Mouse (Mus musculus) liver, embryonic 14.5 days (tissue): ENCODE data around the gene Nisch. TPM values are rescaled to one million over a fixed set of nuclear protein-coding genes. Genes with fewer than 3 reads are reported as not detected.
A peak's percentile ranks its signal among the peaks of the same experiment; 100 is the strongest.

Experiments used
- ATAC-seq: fragments of 200-750 bp; cut with Nextera tagmentation; 2 replicates; pipeline ENCODE4 v1.8.0; 2017; ENCODE audit warnings: moderate number of reproducible peaks, mild to moderate bottlenecking, moderate library complexity; ENCODE audit not compliant: insufficient read depth
- DNase-seq, 3 experiments: peaks; one replicate each; pipeline ENCODE4 v3.0.0-alpha.2; 2012 to 2013; ENCODE audit warnings: low read depth in 3 of 3, low spot score in 3 of 3
- H3K27ac ChIP-seq: fragments of 300-500 bp; sonication (generic); 2 replicates; pipeline ENCODE4 v1.5.1; 2014; ENCODE audit warnings: moderate library complexity, mild to moderate bottlenecking, control low read depth, inconsistent platforms
- H3K27me3 ChIP-seq: fragments of 300-500 bp; sonication (generic); 2 replicates; pipeline ENCODE4 v1.6.1; 2014; ENCODE audit warnings: mild to moderate bottlenecking, low read length, moderate library complexity; ENCODE audit not compliant: control insufficient read depth, insufficient read depth
- H3K36me3 ChIP-seq: fragments of 300-500 bp; sonication (generic); replicated peaks from 2 replicates; pipeline ENCODE4 v1.6.1; 2014; ENCODE audit warnings: low read depth; ENCODE audit not compliant: control insufficient read depth, insufficient read depth
- H3K4me1 ChIP-seq, 2 experiments: fragments of 200-500 bp in 1 of 2; fragments of 300-500 bp in 1 of 2; sonication (generic) in 1 of 2; replicated peaks; 2 replicates each; pipeline ENCODE4 v1.6.1; 2012 to 2014; ENCODE audit warnings: antibody characterized with exemption in 1 of 2, inconsistent platforms in 1 of 2, low read length in 1 of 2; ENCODE audit not compliant: control insufficient read depth in 2 of 2, insufficient read depth in 2 of 2
- H3K4me2 ChIP-seq: fragments of 300-500 bp; sonication (generic); 2 replicates; pipeline ENCODE4 v1.6.1; 2014; ENCODE audit warnings: low read depth, mild to moderate bottlenecking, control low read depth, moderate library complexity
- H3K4me3 ChIP-seq, 2 experiments: fragments of 200-500 bp in 1 of 2; fragments of 300-500 bp in 1 of 2; sonication (generic) in 1 of 2; 2 replicates each; pipeline ENCODE4 v1.5.1; 2012 to 2014; ENCODE audit warnings: low read depth in 2 of 2, low read length in 2 of 2, mild to moderate bottlenecking in 2 of 2, control low read depth in 1 of 2, inconsistent platforms in 1 of 2, moderate library complexity in 1 of 2; ENCODE audit not compliant: insufficient read depth in 1 of 2
- H3K9ac ChIP-seq: fragments of 300-500 bp; sonication (generic); replicated peaks from 2 replicates; pipeline ENCODE4 v1.6.1; 2014; ENCODE audit warnings: mild to moderate bottlenecking, control low read depth, moderate library complexity
- H3K9me3 ChIP-seq: fragments of 300-500 bp; sonication (generic); 2 replicates; pipeline ENCODE4 v1.6.1; 2016; ENCODE audit warnings: low read length, mixed read lengths; ENCODE audit not compliant: control insufficient read depth
- CTCF ChIP-seq: IDR thresholded peaks from 2 replicates; pipeline ENCODE4 v1.5.1; 2016; ENCODE audit warnings: antibody characterized with exemption, low read depth, control low read depth
- EP300 ChIP-seq: IDR thresholded peaks from 2 replicates; pipeline ENCODE4 v1.6.1; 2016; ENCODE audit warnings: antibody characterized with exemption, low read depth
- WGBS: fragments of 180-500 bp; shearing (Covaris S2); extraction: QIAGEN DNeasy Blood & Tissue Kit; methylation state at CpG from one replicate; pipeline ENCODE4 v1.1.7; 2014; ENCODE audit not compliant: insufficient replicate concordance; 5-methylcytosine and 5-hydroxymethylcytosine counted together
- polyA plus RNA-seq, 2 experiments: library from polyadenylated mRNA; depleted of rRNA in 1 of 2; stranded (reverse) in 1 of 2; unstranded in 1 of 2; fragments of >200 nt; fragmentation: Nextera tagmentation in 1 of 2; extraction: Ambion mirVana in 1 of 2; gene quantifications; 2 replicates each; pipeline versions ENCODE4 v1.2.1 to v1.2.3; 2012 to 2014

Nisch gene
- polyA plus RNA-seq, 2 experiments: 50.3 to 71.1 TPM

DNA sequence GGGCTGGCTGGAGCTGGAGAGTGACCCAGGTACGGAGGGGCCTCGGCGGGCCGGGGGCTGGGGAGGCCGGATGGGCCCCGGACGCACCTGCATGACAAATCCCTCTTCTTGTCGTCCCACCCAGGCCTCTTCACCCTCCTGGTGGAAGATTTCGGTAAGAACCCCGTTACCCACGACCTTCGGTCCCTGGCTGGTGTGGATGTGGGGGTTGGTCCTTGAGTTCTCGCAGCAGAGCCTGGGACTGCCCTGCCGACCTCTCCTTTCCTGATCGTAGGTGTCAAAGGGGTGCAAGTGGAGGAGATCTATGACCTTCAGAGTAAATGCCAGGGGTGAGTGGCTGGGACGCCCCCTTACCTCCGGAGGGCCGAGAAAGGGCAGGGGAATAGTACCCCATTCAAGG, 34.9 kb upstream of the Nisch start:
- Histone ChIP-seq H3K9ac (peak overlapping the region; percentile 94), H3K9me3 (no peaks in the 10 kb centered on the region), H3K4me2 (peak overlapping the region; percentile 82), H3K36me3 (peaks cover 36% of the 10 kb centered on the region), H3K4me3 (peak overlapping the region; percentile 88 to 97), H3K27me3 (no peaks in the 10 kb centered on the region), H3K27ac (peak overlapping the region; percentile 44), H3K4me1 (peaks cover 7 to 9% of the 10 kb centered on the region in 2 experiments)
- ATAC-seq (peak; percentile 22), DNase-seq (no peak)
- 0 out of 2 replicates have a peak, but pooled peaks have one; percentile 6 for TF ChIP-seq CTCF
- no peak for TF ChIP-seq EP300
- under 1% methylated on average over 18 of the region's 18 CpGs for WGBS

DNA sequence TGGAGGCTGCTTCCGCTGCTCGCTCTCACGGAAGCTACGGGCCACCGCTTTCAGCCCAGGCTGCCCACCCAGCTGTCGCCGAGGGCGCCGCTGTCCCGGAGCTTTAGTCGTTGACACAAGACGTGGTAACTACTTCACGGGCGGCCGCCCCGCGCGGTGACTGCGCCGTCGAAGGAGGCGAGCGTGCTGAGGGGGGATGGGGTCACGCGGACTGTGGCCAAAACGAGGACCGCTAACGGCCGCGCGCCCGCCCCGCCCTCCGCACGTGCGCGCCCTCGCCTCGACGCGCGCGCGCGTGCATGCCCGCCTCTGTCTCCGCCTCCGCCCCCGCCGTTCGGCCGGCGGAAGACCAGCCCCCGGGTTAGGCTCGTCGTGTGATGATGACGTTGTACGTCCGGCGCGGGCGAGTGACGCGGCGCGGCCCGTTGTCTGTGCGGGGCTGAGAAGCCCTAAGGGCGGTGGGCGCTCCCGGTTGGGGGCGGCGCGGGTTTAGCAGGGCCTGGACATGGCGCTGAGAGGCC, 34.4 kb upstream of the Nisch start, which contains the start of the genes Phf7 and Bap1:
TSS of gene Phf7 (minus strand) at position 234 of the 521 bp plus-strand sequence.
TSS of gene Bap1 (plus strand) at position 367 of the 521 bp plus-strand sequence.
- H3K36me3 ChIP-seq: peaks cover 31% of the 10 kb centered on the region
- H3K4me3 ChIP-seq: peak within 1 kb of the TSS; percentile 88 to 97
- under 1% methylated on average over 75 of the region's 75 CpGs for WGBS
- peak within 1 kb of the TSS; percentile 58 for H3K27ac ChIP-seq
- peaks cover 7 to 9% of the 10 kb centered on the region in 2 experiments for H3K4me1 ChIP-seq
- DNase-seq: peak; percentile 86 to 90 (median 86)
- H3K27me3 ChIP-seq: no peaks in the 10 kb centered on the region
- peak within 1 kb of the TSS; percentile 97 for H3K4me2 ChIP-seq
- peak; percentile 91 for ATAC-seq
- H3K9ac ChIP-seq: peak within 1 kb of the TSS; percentile 94
- no peaks in the 10 kb centered on the region for H3K9me3 ChIP-seq
- TF ChIP-seq EP300: no peak
- no peak; the same call in 1 of the 2 replicates for TF ChIP-seq CTCF

DNA sequence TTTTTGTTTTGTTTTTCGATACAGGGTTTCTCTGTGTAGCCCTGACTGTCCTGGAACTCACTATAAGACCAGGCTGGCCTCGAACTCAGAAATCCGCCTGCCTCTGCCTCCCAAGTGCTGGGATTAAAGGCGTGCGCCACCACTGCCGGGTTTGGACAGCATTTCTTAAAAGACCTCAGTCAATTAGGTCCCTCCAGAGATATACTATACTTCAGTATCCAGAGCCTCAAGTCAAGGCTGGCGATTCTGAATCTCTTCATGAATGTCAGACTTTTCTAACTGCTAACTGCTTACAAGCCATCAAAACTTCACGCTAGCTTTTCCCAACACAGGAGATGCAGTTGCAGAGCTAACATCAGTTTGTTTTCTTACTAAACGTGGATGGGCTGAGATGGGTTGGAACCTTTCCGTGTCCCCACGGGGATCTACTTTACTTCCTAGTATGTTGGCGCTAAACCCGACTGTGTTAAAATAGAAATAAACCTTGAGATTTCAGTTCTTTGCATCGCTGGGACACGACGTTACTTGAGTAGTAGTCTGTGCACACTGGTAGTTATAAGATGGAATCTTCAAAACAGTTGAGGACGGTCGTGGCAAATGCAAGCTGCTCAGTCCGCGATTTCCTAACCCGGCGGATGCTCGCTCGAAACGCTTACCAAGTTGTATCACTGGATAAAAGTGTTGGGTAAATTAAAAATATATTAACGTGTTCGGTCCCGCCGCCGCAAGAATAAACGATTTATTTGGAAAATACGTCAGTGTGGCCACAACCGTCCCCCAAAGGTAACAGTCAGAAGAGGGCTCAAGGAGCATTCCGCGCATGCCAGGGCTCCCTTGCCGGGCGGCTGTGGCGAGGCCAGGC, 33.7 kb upstream of the Nisch start:
- peak overlapping the region; percentile 64 for H3K9ac ChIP-seq
- H3K4me2 ChIP-seq: peak overlapping the region; percentile 97
- peak in 1 of 3 experiments; percentile 18 for DNase-seq
- TF ChIP-seq EP300 (no peak), CTCF (no peak)
- ATAC-seq: peak; percentile 82
- no peaks in the 10 kb centered on the region for H3K27me3 ChIP-seq
- H3K36me3 ChIP-seq: peaks cover 24% of the 10 kb centered on the region
- H3K27ac ChIP-seq: peak overlapping the region; percentile 58
- H3K9me3 ChIP-seq: no peaks in the 10 kb centered on the region
- H3K4me3 ChIP-seq: peak overlapping the region; percentile 64 to 88
- 14% methylated on average over 38 of the region's 38 CpGs for WGBS
- peaks cover 7 to 9% of the 10 kb centered on the region in 2 experiments for H3K4me1 ChIP-seq

DNA sequence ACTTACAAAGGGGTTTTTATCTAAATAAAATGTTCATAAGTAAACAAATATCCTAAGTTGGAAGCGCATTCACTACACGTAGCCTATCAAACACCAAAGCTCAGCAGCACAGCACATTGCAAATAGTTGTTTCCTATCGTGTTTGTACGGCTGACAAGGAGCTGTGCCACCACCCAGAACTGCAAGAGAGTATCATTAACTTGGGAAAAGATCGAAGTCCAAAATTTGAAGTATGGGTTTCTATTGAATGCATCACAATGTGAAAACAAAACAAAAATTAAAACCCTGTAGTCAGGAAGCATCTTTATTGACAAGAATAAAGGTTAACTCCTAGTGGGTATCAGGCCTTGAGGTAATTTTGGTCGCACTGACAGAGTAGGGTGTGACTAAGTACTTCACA, 31.6 kb upstream of the Nisch start:
- no peak overlapping the region for H3K4me2 ChIP-seq
- H3K4me1 ChIP-seq: peaks cover 7 to 9% of the 10 kb centered on the region in 2 experiments
- DNase-seq: no peak
- no peak overlapping the region for H3K4me3 ChIP-seq
- H3K27ac ChIP-seq: no peak overlapping the region
- ATAC-seq: no peak
- no peaks in the 10 kb centered on the region for H3K9me3 ChIP-seq
- H3K27me3 ChIP-seq: no peaks in the 10 kb centered on the region
- no peak for TF ChIP-seq CTCF
- no peak for TF ChIP-seq EP300
- WGBS: 80% methylated on average over 6 of the region's 6 CpGs
- no peak overlapping the region for H3K9ac ChIP-seq
- H3K36me3 ChIP-seq: peaks cover 4% of the 10 kb centered on the region

DNA sequence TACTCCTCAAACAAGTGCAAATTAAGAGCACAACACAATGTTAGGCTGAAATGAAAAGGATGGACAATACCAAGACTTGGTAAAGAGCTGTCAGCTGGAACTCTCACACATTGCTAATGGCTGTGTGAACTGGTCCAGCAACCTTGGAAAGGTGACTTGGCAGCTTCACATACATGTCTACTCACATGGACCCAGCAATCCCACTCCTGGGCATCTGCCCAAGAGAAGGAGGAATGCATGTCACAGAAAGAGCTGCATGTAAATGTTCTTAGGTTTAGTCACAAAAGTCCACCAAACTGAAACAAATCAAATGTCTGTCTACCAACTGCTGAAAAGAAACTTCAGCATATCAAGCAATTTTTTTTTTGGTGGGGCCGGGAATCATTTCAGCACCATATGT, 29.2 kb upstream of the Nisch start:
- DNase-seq (no peak), ATAC-seq (no peak)
- H3K4me2 ChIP-seq: no peak overlapping the region
- H3K36me3 ChIP-seq: no peaks in the 10 kb centered on the region
- H3K9me3 ChIP-seq: no peaks in the 10 kb centered on the region
- TF ChIP-seq EP300 (no peak), CTCF (no peak)
- 74% methylated on average over 1 of the region's 1 CpGs for WGBS
- peaks cover 0 to 4% of the 10 kb centered on the region in 2 experiments; a peak in 3 of 4 replicates for H3K4me1 ChIP-seq
- no peak overlapping the region for H3K4me3 ChIP-seq
- no peaks in the 10 kb centered on the region for H3K27me3 ChIP-seq
- H3K27ac ChIP-seq: no peak overlapping the region
- no peak overlapping the region for H3K9ac ChIP-seq
